Comparison of ENCODE assay signal across 20 mouse cellular contexts in genomic region chr13:58587962-58588361, GRCm38 (mm10). TPM values are rescaled to one million over a fixed set of nuclear protein-coding genes. Genes with fewer than 3 reads are reported as not detected.
DNase-seq lines count a peak whose midpoint lies in the region; ATAC-seq and TF ChIP-seq lines count a peak whose summit lies in the region.
"Had no signal": no experiment of that assay in that cellular context is flagged by ENCODE, and none has a peak within 500 bp of the region (broad histone marks: within the 10 kb centered on the region; RNA-seq: fewer than 3 reads in every experiment).

No protein-coding gene starts in this region.

- WGBS in limb, embryonic 14.5 days, result 73% methylated on average over 7 of the region's 7 CpGs
- WGBS in limb, embryonic 10.5 days, result 82% methylated on average over 7 of the region's 7 CpGs
- 59% methylated on average over 7 of the region's 7 CpGs for WGBS in intestine, embryonic 15.5 days
- WGBS in lung, postnatal 0 days, result 58% methylated on average over 7 of the region's 7 CpGs
- WGBS in stomach, embryonic 16.5 days, result 58% methylated on average over 7 of the region's 7 CpGs
- WGBS in liver, embryonic 12.5 days (ENCODE audit: insufficient replicate concordance), result 69% methylated on average over 7 of the region's 7 CpGs

- ATAC-seq in limb, embryonic 14.5 days (ENCODE audit: low FRiP score, low read depth), result no peak
- ATAC-seq in intestine, embryonic 15.5 days, result peak; percentile 91
- ATAC-seq in lung, postnatal 0 days, result peak; percentile 82
- peak; percentile 85 for ATAC-seq in stomach, embryonic 16.5 days (ENCODE audit: insufficient read depth, low FRiP score)
- no peak for ATAC-seq in liver, embryonic 12.5 days

- TF ChIP-seq EP300 in lung, postnatal 0 days (IDR thresholded peaks at IDR 0.05), result no peak

- H3K4me1 ChIP-seq in limb, embryonic 14.5 days (ENCODE audit: control insufficient read depth, insufficient read depth, low read length), result no peaks in the 10 kb centered on the region
- H3K4me1 ChIP-seq in limb, embryonic 10.5 days, result peaks cover 11% of the 10 kb centered on the region; the same call in 1 of the 2 replicates
- no peaks in the 10 kb centered on the region for H3K4me1 ChIP-seq in intestine, embryonic 15.5 days (replicated peaks)
- no peaks in the 10 kb centered on the region for H3K4me1 ChIP-seq in lung, postnatal 0 days (ENCODE audit: insufficient read depth, low read depth, low read length)
- H3K4me1 ChIP-seq in stomach, embryonic 16.5 days (ENCODE audit: control insufficient read depth, insufficient read depth, low read length), result peaks cover 3% of the 10 kb centered on the region; the same call in 1 of the 2 replicates
- H3K4me1 ChIP-seq in liver, embryonic 12.5 days, result peaks cover 7% of the 10 kb centered on the region; the same call in 1 of the 2 replicates

- no peaks in the 10 kb centered on the region for H3K9me3 ChIP-seq in limb, embryonic 14.5 days (ENCODE audit: control insufficient read depth, low read length)
- H3K9me3 ChIP-seq in limb, embryonic 10.5 days (replicated peaks), result no peaks in the 10 kb centered on the region
- no peaks in the 10 kb centered on the region for H3K9me3 ChIP-seq in intestine, embryonic 15.5 days
- H3K9me3 ChIP-seq in lung, postnatal 0 days (ENCODE audit: low read length), result no peaks in the 10 kb centered on the region
- no peaks in the 10 kb centered on the region for H3K9me3 ChIP-seq in stomach, embryonic 16.5 days (replicated peaks; ENCODE audit: control insufficient read depth, low read length)
- H3K9me3 ChIP-seq in liver, embryonic 12.5 days (replicated peaks), result no peaks in the 10 kb centered on the region
- H3K9me3 ChIP-seq: forebrain, embryonic 13.5 days; hindbrain, embryonic 12.5 days; kidney, embryonic 15.5 days; limb, embryonic 13.5 days; liver, embryonic 15.5 days had no signal

- TF ChIP-seq POLR2A in limb, embryonic 14.5 days (IDR thresholded peaks at IDR 0.05; ENCODE audit: borderline replicate concordance, extremely low read depth, insufficient read depth, insufficient read length), result no peak

- H3K27me3 ChIP-seq in limb, embryonic 14.5 days (ENCODE audit: control insufficient read depth, insufficient read depth, low read length), result no peaks in the 10 kb centered on the region
- H3K27me3 ChIP-seq in limb, embryonic 10.5 days (ENCODE audit: low read depth, poor library complexity, severe bottlenecking), result peaks cover 8% of the 10 kb centered on the region; the same call in 1 of the 2 replicates
- no peaks in the 10 kb centered on the region for H3K27me3 ChIP-seq in intestine, embryonic 15.5 days (replicated peaks)
- H3K27me3 ChIP-seq in lung, postnatal 0 days (replicated peaks; ENCODE audit: insufficient read depth, low read length), result no peaks in the 10 kb centered on the region
- no peaks in the 10 kb centered on the region for H3K27me3 ChIP-seq in stomach, embryonic 16.5 days (ENCODE audit: control insufficient read depth, insufficient read depth, low read length)
- H3K27me3 ChIP-seq in liver, embryonic 12.5 days (replicated peaks), result peaks cover 6% of the 10 kb centered on the region; the same call in 1 of the 2 replicates
- H3K27me3 ChIP-seq: forebrain, embryonic 13.5 days; hindbrain, embryonic 12.5 days; limb, embryonic 13.5 days; megakaryocyte, embryonic 14.5 days had no signal

- no peak overlapping the region for H3K27ac ChIP-seq in limb, embryonic 14.5 days (replicated peaks; ENCODE audit: low read depth, low read length)
- no peak overlapping the region for H3K27ac ChIP-seq in limb, embryonic 10.5 days
- no peak overlapping the region for H3K27ac ChIP-seq in intestine, embryonic 15.5 days
- H3K27ac ChIP-seq in lung, postnatal 0 days (ENCODE audit: low read length), result no peak overlapping the region
- 0 out of 2 replicates have a peak overlapping the region, but pooled peaks have one; percentile 6 for H3K27ac ChIP-seq in stomach, embryonic 16.5 days (ENCODE audit: low read length)
- no peak overlapping the region for H3K27ac ChIP-seq in liver, embryonic 12.5 days
- H3K27ac ChIP-seq: forebrain, embryonic 13.5 days; hindbrain, embryonic 12.5 days; kidney, embryonic 15.5 days; limb, embryonic 13.5 days; liver, embryonic 15.5 days had no signal

- no peaks in the 10 kb centered on the region for H3K36me3 ChIP-seq in limb, embryonic 14.5 days (ENCODE audit: control insufficient read depth, insufficient read depth, low read length)
- H3K36me3 ChIP-seq in limb, embryonic 10.5 days, result no peaks in the 10 kb centered on the region
- H3K36me3 ChIP-seq in intestine, embryonic 15.5 days, result no peaks in the 10 kb centered on the region
- no peaks in the 10 kb centered on the region for H3K36me3 ChIP-seq in lung, postnatal 0 days (ENCODE audit: insufficient read depth, low read length)
- H3K36me3 ChIP-seq in stomach, embryonic 16.5 days (ENCODE audit: control insufficient read depth, insufficient read depth, low read length), result no peaks in the 10 kb centered on the region
- H3K36me3 ChIP-seq in liver, embryonic 12.5 days, result no peaks in the 10 kb centered on the region
- H3K36me3 ChIP-seq: hindbrain, embryonic 12.5 days; kidney, embryonic 15.5 days; limb, embryonic 13.5 days; liver, embryonic 15.5 days had no signal

- TF ChIP-seq CTCF in lung, postnatal 0 days (IDR thresholded peaks at IDR 0.05), result no peak

- H3K4me2 ChIP-seq in limb, embryonic 14.5 days (replicated peaks; ENCODE audit: low read depth, low read length, severe bottlenecking), result no peak overlapping the region
- H3K4me2 ChIP-seq in intestine, embryonic 15.5 days (replicated peaks), result no peak overlapping the region
- no peak overlapping the region for H3K4me2 ChIP-seq in lung, postnatal 0 days (replicated peaks; ENCODE audit: low read depth, low read length)
- no peak overlapping the region for H3K4me2 ChIP-seq in stomach, embryonic 16.5 days (ENCODE audit: low read depth, low read length)
- no peak overlapping the region for H3K4me2 ChIP-seq in liver, embryonic 12.5 days
- H3K4me2 ChIP-seq: forebrain, embryonic 13.5 days; hindbrain, embryonic 12.5 days; kidney, embryonic 15.5 days; limb, embryonic 13.5 days; liver, embryonic 15.5 days had no signal

- no peak overlapping the region for H3K4me3 ChIP-seq in limb, embryonic 14.5 days (replicated peaks; ENCODE audit: low read length)
- no peak overlapping the region for H3K4me3 ChIP-seq in limb, embryonic 10.5 days
- no peak overlapping the region for H3K4me3 ChIP-seq in intestine, embryonic 15.5 days (replicated peaks)
- no peak overlapping the region for H3K4me3 ChIP-seq in lung, postnatal 0 days (ENCODE audit: low read depth, low read length)
- H3K4me3 ChIP-seq in stomach, embryonic 16.5 days (replicated peaks; ENCODE audit: low read length), result no peak overlapping the region
- H3K4me3 ChIP-seq in liver, embryonic 12.5 days, result no peak overlapping the region
- H3K4me3 ChIP-seq: erythroblast, embryonic 14.5 days; forebrain, embryonic 13.5 days; hindbrain, embryonic 12.5 days; kidney, embryonic 15.5 days; limb, embryonic 13.5 days; liver, embryonic 15.5 days; megakaryocyte, embryonic 14.5 days; myocyte had no signal

- no peak overlapping the region for H3K9ac ChIP-seq in limb, embryonic 14.5 days (ENCODE audit: low read depth, low read length, severe bottlenecking)
- no peak overlapping the region for H3K9ac ChIP-seq in intestine, embryonic 15.5 days
- no peak overlapping the region for H3K9ac ChIP-seq in lung, postnatal 0 days (replicated peaks; ENCODE audit: low read depth)
- H3K9ac ChIP-seq in stomach, embryonic 16.5 days (ENCODE audit: low read length), result no peak overlapping the region
- no peak overlapping the region for H3K9ac ChIP-seq in liver, embryonic 12.5 days
- H3K9ac ChIP-seq: forebrain, embryonic 13.5 days; hindbrain, embryonic 12.5 days; kidney, embryonic 15.5 days; limb, embryonic 13.5 days; liver, embryonic 15.5 days had no signal

- DNase-seq in limb, embryonic 14.5 days (ENCODE audit: low spot score), result peak; percentile 22
- DNase-seq in limb, embryonic 10.5 days (ENCODE audit: low spot score), result no peak
- peak; percentile 68 for DNase-seq in lung, postnatal 0 days (ENCODE audit: low spot score)
- DNase-seq in kidney, postnatal 14 days, result no peak
- DNase-seq in thymus, postnatal 36 days, result no peak
- DNase-seq: cerebellum, adult 2 months; gastrocnemius, postnatal 14 days; midbrain, embryonic 14.5 days had no signal

RNA-seq across cellular contexts. Expression of gene Slc28a3, which starts 22.7 kb away (rescaled TPM):
- polyA plus RNA-seq in limb, embryonic 14.5 days (2012; rRNA removed), result 0.08 and 0.13 TPM in 2 replicates
- not detected in 2 replicates for polyA plus RNA-seq in limb, embryonic 14.5 days (2014; fragmentation: Nextera tagmentation; extraction: Ambion mirVana)
- polyA plus RNA-seq in limb, embryonic 10.5 days (2016; fragmentation: Nextera tagmentation; extraction: Ambion mirVana), result 0.15 TPM in 1 of 2 replicates, not detected in the other
- 0.65 and 0.91 TPM in 2 replicates for polyA plus RNA-seq in intestine, embryonic 15.5 days (2015; fragmentation: Nextera tagmentation; extraction: Ambion mirVana)
- polyA plus RNA-seq in lung, postnatal 0 days (2015; fragmentation: Nextera tagmentation; extraction: Ambion mirVana), result 0.05 and 0.18 TPM in 2 replicates
- polyA plus RNA-seq in stomach, embryonic 16.5 days (2015; fragmentation: Nextera tagmentation; extraction: Ambion mirVana), result 2.3 and 3.4 TPM in 2 replicates
- polyA plus RNA-seq in liver, embryonic 12.5 days (2016; fragmentation: Nextera tagmentation; extraction: Ambion mirVana), result not detected in 2 replicates
- polyA plus RNA-seq: erythroblast, embryonic 14.5 days; heart, postnatal 0 days; hindbrain, embryonic 12.5 days; kidney, embryonic 15.5 days; midbrain, embryonic 14.5 days; myocyte had no signal

Comparison
In these comparisons a context has a peak if more than half of its experiments do, and no peak if none do; other contexts are left out.
1. DNase-seq: peak in limb, embryonic 14.5 days (single experiment) and lung, postnatal 0 days (single experiment); none in limb, embryonic 10.5 days (single experiment), kidney, postnatal 14 days (single experiment) and thymus, postnatal 36 days (0 of 2).
2. ATAC-seq: peak in intestine, embryonic 15.5 days (single experiment), lung, postnatal 0 days (single experiment) and stomach, embryonic 16.5 days (single experiment); none in limb, embryonic 14.5 days (single experiment) and liver, embryonic 12.5 days (single experiment).